Mouse (Mus musculus) right cerebral cortex, adult 2 months (tissue): ENCODE results near the gene Tnp2.

Experiments
- DNase-seq, 2 experiments: peaks; one replicate each; pipeline ENCODE4 v3.0.0; 2021 to 2022; ENCODE audit warnings: low spot score in 2 of 2

Gene Tnp2

DNA sequence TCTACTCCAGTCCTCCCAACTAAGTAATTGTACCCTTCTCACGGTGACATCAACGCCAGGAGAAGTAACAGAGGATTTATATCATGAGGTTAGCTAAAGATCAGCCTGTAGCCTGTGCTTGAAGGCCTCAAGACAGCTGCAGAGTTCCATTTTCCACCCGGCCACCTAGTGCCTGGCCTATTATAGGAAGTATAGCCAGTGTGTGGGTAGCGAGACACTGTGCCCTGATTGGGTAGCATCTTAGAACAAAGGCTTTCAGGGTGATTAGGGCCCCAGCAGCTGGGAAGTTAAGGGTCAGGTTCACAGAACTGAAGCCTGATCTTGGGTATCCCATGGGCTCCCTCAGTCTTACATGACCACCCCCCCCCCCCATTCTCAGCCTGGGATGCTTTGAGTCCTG, 406 bp upstream of the Tnp2 start:
- DNase-seq: no peak

DNA sequence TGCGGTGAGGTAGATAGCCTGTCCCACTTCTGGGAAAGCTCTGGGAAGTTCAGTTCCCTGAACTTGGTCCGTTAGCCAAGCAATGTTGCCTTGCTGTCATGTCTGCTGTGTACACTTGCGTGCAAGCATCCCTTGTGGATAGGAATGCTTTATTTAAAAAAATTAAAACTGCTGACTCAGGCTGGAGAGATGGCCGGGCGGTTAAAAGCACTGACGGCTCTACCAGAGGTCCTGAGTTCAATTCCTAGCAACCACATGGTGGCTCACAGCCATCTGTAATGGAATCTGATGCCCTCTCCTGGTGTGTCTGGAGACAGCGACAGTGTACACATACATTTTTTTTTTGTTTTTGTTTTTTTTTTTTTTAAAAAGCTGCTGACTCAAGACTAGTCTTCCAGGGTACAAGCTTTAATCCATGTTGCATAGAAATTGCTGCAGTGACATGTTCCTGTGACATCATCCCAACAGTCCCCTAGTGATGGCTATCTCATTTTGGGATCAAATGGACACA, 857 bp downstream of the Tnp2 start:
- DNase-seq: no peak

DNA sequence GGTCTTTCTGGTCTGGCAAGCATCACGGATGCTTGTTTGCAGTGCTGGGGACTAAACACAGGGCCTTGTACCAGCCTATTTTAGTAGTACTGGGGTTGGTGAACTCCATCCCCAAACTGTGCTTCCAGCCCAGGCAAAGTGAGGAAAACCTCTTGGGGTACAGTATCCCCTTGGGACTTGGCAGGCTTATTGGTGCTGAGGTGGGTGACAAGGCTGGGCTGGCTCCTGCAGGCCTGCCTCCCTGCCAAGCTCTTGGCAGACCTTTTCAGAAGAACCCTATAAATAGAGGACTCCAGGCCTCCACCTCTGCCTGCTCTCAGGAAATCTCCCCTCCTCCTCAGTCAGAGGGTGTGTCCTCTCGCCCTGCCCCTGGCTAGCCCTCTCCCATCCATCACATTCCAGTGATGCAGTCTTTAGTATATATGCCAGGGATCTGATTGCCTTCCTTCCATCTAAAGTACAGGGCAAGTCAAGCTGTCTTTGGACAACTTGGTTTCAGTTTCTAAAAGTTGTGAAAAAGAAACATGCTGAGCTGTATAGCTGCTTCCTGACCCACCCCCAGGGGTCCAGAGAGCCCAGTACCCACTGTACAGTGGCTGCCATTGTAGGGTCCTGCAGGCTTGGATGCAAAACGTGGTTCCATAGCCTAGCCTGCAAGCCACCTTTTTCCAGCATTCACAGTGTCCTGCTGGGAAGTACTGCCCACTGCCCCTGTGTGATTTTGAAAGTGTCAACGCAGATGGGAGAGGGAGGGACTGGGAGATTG, 1.5 kb downstream of the Tnp2 start:
- no peak for DNase-seq

DNA sequence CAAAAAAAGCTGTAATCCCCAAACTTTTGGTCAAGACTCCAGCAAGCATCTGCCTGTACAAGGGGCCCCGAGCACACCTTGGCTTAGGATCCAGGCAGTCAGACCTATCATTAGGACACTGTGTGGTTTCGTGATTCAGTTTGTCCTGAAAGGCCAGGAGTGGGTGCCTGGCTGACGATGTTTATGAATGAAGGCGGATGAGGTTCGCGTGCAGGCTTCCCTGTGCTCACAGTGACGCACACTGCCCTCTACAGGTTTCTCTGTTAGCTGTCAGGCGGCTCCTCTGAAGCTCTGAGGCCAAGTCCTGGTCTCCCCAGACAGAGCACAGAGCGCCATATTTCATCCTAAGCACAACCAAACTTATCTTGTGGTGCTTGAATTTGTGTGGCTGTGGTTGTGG, 2.2 kb downstream of the Tnp2 start:
- peak; percentile 81 for DNase-seq

- peak; percentile 71 to 77 for DNase-seq
These were observed 2.9 kb downstream of the Tnp2 start, which contains the start of gene Socs1 for GRCm38 (mm10) chr16:10785371-10786231. Gene Socs1 (minus strand): TSS chr16:10785536.

DNA sequence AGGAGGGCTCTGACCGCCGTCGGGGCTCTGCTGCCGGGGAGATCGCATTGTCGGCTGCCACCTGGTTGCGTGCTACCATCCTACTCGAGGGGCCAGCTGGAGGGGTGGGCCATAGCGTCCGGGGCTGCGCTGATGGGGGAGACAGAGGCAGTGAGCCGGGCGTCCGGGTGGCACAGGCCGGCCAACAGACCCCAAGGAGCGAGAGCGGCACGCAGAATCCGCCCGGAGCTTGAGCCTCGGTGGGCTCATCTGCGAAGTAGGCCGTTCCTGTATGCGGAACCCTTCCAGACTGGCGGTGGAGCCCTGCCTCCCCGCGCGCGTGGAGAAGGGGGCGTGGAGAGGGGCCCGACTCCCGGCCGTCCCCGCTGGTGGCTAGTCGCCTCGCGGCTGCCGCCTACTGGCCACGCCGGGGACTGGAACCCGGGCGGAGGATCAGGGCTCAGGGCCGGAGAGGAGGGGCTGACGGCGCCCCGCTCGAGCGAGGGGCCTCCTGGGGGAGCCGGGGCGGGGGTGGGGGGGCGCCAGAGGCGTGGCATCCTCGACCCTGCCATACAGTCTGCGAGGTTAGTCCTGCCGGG, 3.6 kb downstream of the Tnp2 start:
- peak; percentile 81 to 85 for DNase-seq

DNA sequence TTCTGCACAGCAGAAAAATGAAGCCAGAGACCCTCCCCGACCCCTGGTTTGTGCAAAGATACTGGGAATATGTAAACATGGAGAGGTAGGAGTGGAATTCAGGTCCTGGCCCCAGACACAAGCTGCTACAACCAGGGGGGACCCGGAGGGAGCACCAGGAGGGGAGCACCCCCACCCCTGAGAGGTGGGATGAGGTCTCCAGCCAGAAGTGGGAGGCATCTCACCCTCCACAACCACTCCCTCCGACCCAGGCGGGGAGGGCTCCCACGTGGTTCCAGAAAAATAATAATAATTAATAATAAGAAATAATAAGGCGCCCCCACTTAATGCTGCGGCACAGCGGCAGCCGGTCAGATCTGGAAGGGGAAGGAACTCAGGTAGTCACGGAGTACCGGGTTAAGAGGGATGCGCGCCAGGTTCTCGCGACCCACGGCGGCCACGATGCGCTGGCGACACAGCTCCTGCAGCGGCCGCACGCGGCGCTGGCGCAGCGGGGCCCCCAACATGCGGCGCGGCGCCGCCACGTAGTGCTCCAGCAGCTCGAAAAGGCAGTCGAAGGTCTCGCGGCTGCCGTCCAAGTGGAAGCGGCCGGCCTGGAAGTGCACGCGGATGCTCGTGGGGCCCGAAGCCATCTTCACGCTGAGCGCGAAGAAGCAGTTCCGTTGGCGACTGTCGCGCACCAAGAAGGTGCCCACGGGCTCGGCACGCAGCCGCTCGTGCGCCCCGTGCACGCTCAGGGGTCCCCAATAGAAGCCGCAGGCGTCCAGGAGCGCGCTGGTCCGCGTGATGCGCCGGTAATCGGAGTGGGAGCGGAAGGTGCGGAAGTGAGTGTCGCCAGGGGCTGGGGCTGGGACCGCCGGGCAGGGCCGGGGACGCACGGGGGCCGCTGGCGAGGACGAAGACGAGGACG, 4.3 kb downstream of the Tnp2 start:
- DNase-seq: peak in 1 of 2 experiments; percentile 33

DNA sequence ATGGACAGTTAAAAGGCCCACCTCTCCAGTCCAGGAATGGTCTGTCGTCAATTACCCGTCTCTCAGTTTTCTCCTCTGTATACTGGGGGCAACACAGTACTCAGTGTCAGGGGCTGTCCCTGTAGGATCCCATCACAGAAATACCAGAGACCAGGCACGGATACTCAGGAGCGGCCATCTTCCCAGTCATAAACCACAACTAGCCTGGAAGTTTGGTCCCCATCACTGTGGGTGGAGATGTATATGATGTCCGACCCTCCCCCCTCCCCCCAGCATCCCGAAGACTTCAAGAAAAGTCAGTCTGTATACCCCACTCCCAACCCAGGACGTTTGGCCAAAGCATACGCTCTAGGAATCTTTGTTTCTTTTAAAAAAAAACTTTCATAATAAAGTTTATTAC, 5.0 kb downstream of the Tnp2 start:
- DNase-seq: no peak

- no peak for DNase-seq
These were observed 5.4 kb downstream of the Tnp2 start for GRCm38 (mm10) chr16:10783152-10783434.

- no peak for DNase-seq
These were observed 5.9 kb downstream of the Tnp2 start for GRCm38 (mm10) chr16:10782377-10783151.

DNA sequence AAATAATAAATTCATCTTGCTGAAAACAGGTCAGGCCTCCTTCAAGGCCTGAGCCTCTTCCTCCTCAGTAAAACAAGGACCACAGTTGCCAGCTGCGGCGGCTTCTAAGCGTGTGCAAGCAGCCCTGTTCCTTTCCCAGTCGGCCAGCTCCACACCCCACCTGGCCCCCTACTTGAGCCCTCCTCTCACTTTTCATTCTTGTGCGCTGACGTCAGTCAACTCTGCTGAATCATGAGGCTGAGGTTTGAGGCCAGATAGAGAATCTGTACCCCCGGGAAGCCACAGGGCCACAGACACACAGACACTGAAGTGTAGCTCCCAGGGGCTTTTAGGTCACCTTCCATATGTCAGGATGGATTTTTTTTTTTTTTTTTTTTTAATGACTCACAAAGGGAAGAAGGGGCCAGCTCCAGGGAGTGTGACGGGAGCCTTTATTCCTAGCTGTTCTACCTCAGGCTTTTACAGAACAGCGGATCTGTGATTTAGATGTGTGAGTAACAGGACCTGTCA, 6.5 kb downstream of the Tnp2 start:
- DNase-seq: no peak

GRCm38 (mm10) chr16:10780631-10781120, 7.8 kb downstream of the Tnp2 start:
- DNase-seq: no peak

- no peak for DNase-seq
These were observed 10.8 kb downstream of the Tnp2 start for GRCm38 (mm10) chr16:10777579-10778160.

DNA sequence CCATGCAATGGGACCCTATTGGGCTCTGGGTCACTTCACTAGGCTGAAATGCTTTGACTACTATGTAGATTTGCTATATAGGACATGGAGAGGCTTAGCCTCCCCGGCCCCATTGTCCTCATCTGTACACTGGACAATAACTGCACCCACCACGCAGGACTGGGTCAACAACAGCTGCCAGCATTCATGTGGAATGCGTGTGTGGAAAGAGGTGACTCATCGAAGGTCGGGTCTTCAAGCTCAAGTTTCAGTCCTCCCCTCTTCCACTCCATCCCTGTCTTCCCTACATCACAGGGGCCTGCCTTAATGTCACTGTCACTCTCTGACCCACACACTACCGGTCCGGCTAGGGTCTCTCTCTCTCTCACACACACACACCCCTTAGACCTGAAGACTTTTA, 12.1 kb downstream of the Tnp2 start:
- DNase-seq: no peak

- no peak for DNase-seq
These were observed 13.7 kb downstream of the Tnp2 start for GRCm38 (mm10) chr16:10774726-10775125.

- no peak for DNase-seq
These were observed 14.9 kb downstream of the Tnp2 start for GRCm38 (mm10) chr16:10773543-10773942.

GRCm38 (mm10) chr16:10771769-10772510, 16.5 kb downstream of the Tnp2 start:
- no peak for DNase-seq

DNA sequence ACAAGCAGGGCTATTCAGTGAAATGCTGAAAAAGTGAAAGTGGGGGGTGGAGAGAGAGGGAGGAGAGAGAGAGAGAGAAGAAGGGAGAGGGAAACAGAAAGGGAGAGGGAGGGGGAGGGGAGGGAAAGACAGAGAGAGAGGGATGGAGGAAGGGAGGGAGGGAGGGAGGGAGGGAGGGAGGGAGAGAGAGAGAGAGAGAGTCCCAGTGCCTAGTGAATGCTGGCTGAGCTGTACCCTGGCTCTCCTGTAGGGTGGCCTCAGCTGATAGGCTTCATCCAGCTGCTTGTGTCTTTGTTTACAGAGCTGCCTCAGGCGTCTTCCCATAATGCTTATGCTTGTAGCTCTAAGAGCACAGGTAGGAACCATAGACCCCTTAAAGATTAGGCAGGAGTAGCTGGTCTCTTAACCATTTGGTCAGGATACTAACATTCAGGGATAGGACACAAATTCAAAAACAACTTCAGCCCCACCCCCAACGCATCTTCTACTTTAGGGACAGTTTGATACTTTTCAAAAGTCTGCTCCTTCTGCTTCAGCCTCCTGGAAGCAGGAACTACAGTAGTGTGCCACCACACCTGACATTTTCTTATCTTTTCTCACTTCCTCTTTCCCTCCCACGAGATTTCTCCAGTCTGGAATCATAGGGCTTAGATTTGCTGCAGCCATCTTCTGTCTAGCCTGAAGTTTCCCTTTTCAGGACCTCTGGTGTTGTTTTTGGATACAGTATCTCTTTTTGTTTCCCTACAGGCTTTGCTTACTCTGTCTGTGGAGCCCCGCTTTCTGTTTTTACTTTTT, 17.7 kb downstream of the Tnp2 start:
- DNase-seq: no peak
